Mouse (Mus musculus): ENCODE results near the gene Il20. TPM values are rescaled to one million over a fixed set of nuclear protein-coding genes. Genes with fewer than 3 reads are reported as not detected.

Gene Il20
- polyA plus RNA-seq (2012; rRNA removed), result not detected in 2 replicates

- Histone ChIP-seq H3K27me3 (ENCODE audit: control insufficient read depth, insufficient read depth, low read length) (no peaks in the 10 kb centered on the region), H3K27ac (ENCODE audit: insufficient read depth, low read depth, low read length) (no peak within 1 kb of the TSS), H3K4me3 (ENCODE audit: low read depth, low read length) (no peak within 1 kb of the TSS), H3K4me1 (ENCODE audit: control insufficient read depth, insufficient read depth, insufficient read length, low read length) (no peaks in the 10 kb centered on the region), H3K36me3 (ENCODE audit: control insufficient read depth, insufficient read depth, low read length) (no peaks in the 10 kb centered on the region)
- no peak for TF ChIP-seq CTCF (IDR thresholded peaks at IDR 0.05; ENCODE audit: extremely low read depth, insufficient read length, insufficient replicate concordance, low read depth, low read length)
- TF ChIP-seq POLR2A (IDR thresholded peaks at IDR 0.05; ENCODE audit: low read depth, low read length), result no peak
- WGBS, result 89% methylated on average over 12 of the region's 12 CpGs
These were observed at the start of gene Il20 for GRCm38 (mm10) chr1:130911401-130912010. Il20 (minus strand) TSS chr1:130911451.

- Histone ChIP-seq H3K27me3 (ENCODE audit: control insufficient read depth, insufficient read depth, low read length) (no peaks in the 10 kb centered on the region), H3K4me3 (ENCODE audit: low read depth, low read length) (no peak overlapping the region), H3K36me3 (ENCODE audit: control insufficient read depth, insufficient read depth, low read length) (no peaks in the 10 kb centered on the region), H3K4me1 (ENCODE audit: control insufficient read depth, insufficient read depth, insufficient read length, low read length) (no peaks in the 10 kb centered on the region), H3K27ac (ENCODE audit: insufficient read depth, low read depth, low read length) (no peak overlapping the region)
- TF ChIP-seq CTCF (IDR thresholded peaks at IDR 0.05; ENCODE audit: extremely low read depth, insufficient read length, insufficient replicate concordance, low read depth, low read length), result no peak
- no peak for TF ChIP-seq POLR2A (IDR thresholded peaks at IDR 0.05; ENCODE audit: low read depth, low read length)
- 57% methylated on average over 6 of the region's 6 CpGs for WGBS
These were observed 35.7 kb upstream of the Il20 start for GRCm38 (mm10) chr1:130946920-130947319.

- H3K36me3 ChIP-seq (ENCODE audit: control insufficient read depth, insufficient read depth, low read length), result no peaks in the 10 kb centered on the region
- no peak overlapping the region for H3K4me3 ChIP-seq (ENCODE audit: low read depth, low read length)
- H3K27me3 ChIP-seq (ENCODE audit: control insufficient read depth, insufficient read depth, low read length), result no peaks in the 10 kb centered on the region
- no peak overlapping the region for H3K27ac ChIP-seq (ENCODE audit: insufficient read depth, low read depth, low read length)
- 64% methylated on average over 3 of the region's 3 CpGs for WGBS
- TF ChIP-seq POLR2A (IDR thresholded peaks at IDR 0.05; ENCODE audit: low read depth, low read length) (no peak), CTCF (IDR thresholded peaks at IDR 0.05; ENCODE audit: extremely low read depth, insufficient read length, insufficient replicate concordance, low read depth, low read length) (no peak)
- no peaks in the 10 kb centered on the region for H3K4me1 ChIP-seq (ENCODE audit: control insufficient read depth, insufficient read depth, insufficient read length, low read length)
These were observed 30.6 kb upstream of the Il20 start for GRCm38 (mm10) chr1:130941801-130942200.

- no peak within 1 kb of the TSS for H3K27ac ChIP-seq (ENCODE audit: insufficient read depth, low read depth, low read length)
- WGBS, result 66% methylated on average over 4 of the region's 4 CpGs
- TF ChIP-seq CTCF (IDR thresholded peaks at IDR 0.05; ENCODE audit: extremely low read depth, insufficient read length, insufficient replicate concordance, low read depth, low read length) (no peak), POLR2A (IDR thresholded peaks at IDR 0.05; ENCODE audit: low read depth, low read length) (no peak)
These were observed 28.9 kb upstream of the Il20 start, which contains the start of gene Il19 for GRCm38 (mm10) chr1:130940065-130940687. Il19 (minus strand) TSS chr1:130940115.

GRCm38 (mm10) chr1:130938192-130938591 is 26.9 kb upstream of the Il20 start:
- Histone ChIP-seq H3K4me1 (ENCODE audit: control insufficient read depth, insufficient read depth, insufficient read length, low read length) (no peaks in the 10 kb centered on the region), H3K4me3 (ENCODE audit: low read depth, low read length) (no peak overlapping the region), H3K27me3 (ENCODE audit: control insufficient read depth, insufficient read depth, low read length) (no peaks in the 10 kb centered on the region), H3K27ac (ENCODE audit: insufficient read depth, low read depth, low read length) (no peak overlapping the region), H3K36me3 (ENCODE audit: control insufficient read depth, insufficient read depth, low read length) (no peaks in the 10 kb centered on the region)
- 92% methylated on average over 7 of the region's 7 CpGs for WGBS
- TF ChIP-seq POLR2A (IDR thresholded peaks at IDR 0.05; ENCODE audit: low read depth, low read length) (no peak), CTCF (IDR thresholded peaks at IDR 0.05; ENCODE audit: extremely low read depth, insufficient read length, insufficient replicate concordance, low read depth, low read length) (no peak)

More at GRCm38 (mm10) chr1:130940065-130940687, 28.9 kb upstream of the Il20 start, which contains the start of gene Il19:
- Histone ChIP-seq H3K36me3 (ENCODE audit: control insufficient read depth, insufficient read depth, low read length) (no peaks in the 10 kb centered on the region), H3K4me3 (ENCODE audit: low read depth, low read length) (no peak within 1 kb of the TSS), H3K27me3 (ENCODE audit: control insufficient read depth, insufficient read depth, low read length) (no peaks in the 10 kb centered on the region), H3K4me1 (ENCODE audit: control insufficient read depth, insufficient read depth, insufficient read length, low read length) (no peaks in the 10 kb centered on the region)

- Histone ChIP-seq H3K4me1 (ENCODE audit: control insufficient read depth, insufficient read depth, insufficient read length, low read length) (no peaks in the 10 kb centered on the region), H3K27ac (ENCODE audit: insufficient read depth, low read depth, low read length) (no peak overlapping the region), H3K36me3 (ENCODE audit: control insufficient read depth, insufficient read depth, low read length) (no peaks in the 10 kb centered on the region), H3K4me3 (ENCODE audit: low read depth, low read length) (no peak overlapping the region), H3K27me3 (ENCODE audit: control insufficient read depth, insufficient read depth, low read length) (no peaks in the 10 kb centered on the region)
- TF ChIP-seq POLR2A (IDR thresholded peaks at IDR 0.05; ENCODE audit: low read depth, low read length), result no peak
- 75% methylated on average over 4 of the region's 4 CpGs for WGBS
These were observed 25.9 kb upstream of the Il20 start for GRCm38 (mm10) chr1:130937170-130937569.

- Histone ChIP-seq H3K27ac (ENCODE audit: insufficient read depth, low read depth, low read length) (no peak overlapping the region), H3K27me3 (ENCODE audit: control insufficient read depth, insufficient read depth, low read length) (no peaks in the 10 kb centered on the region), H3K36me3 (ENCODE audit: control insufficient read depth, insufficient read depth, low read length) (no peaks in the 10 kb centered on the region), H3K4me3 (ENCODE audit: low read depth, low read length) (no peak overlapping the region), H3K4me1 (ENCODE audit: control insufficient read depth, insufficient read depth, insufficient read length, low read length) (no peaks in the 10 kb centered on the region)
- TF ChIP-seq POLR2A (IDR thresholded peaks at IDR 0.05; ENCODE audit: low read depth, low read length) (no peak), CTCF (IDR thresholded peaks at IDR 0.05; ENCODE audit: extremely low read depth, insufficient read length, insufficient replicate concordance, low read depth, low read length) (no peak)
- 48% methylated on average over 6 of the region's 6 CpGs for WGBS
These were observed 25.1 kb upstream of the Il20 start for GRCm38 (mm10) chr1:130936351-130936750.
